ENCODE assay signal across 19 mouse cellular contexts in genomic region chr7:74348318-74348890, GRCm38 (mm10).
DNase-seq lines count a peak whose midpoint lies in the region; ATAC-seq and TF ChIP-seq lines count a peak whose summit lies in the region.
"Had no signal": no experiment of that assay in that cellular context is flagged by ENCODE, and none has a peak within 500 bp of the region (broad histone marks: within the 10 kb centered on the region; RNA-seq: fewer than 3 reads in every experiment).

No protein-coding gene starts in this region.

- 0 out of 2 replicates have a peak, but pooled peaks have one; percentile 29 for ATAC-seq in forebrain, embryonic 15.5 days (replicated peaks)
- no peak for ATAC-seq in forebrain, embryonic 12.5 days (ENCODE audit: low FRiP score)
- no peak for ATAC-seq in hindbrain, embryonic 15.5 days (ENCODE audit: low FRiP score, low read depth)
- ATAC-seq in hindbrain, postnatal 0 days: no peak
- peak; percentile 50; the same call in 1 of the 2 replicates for ATAC-seq in midbrain, embryonic 13.5 days
- peak; percentile 63 for ATAC-seq in midbrain, embryonic 15.5 days (replicated peaks)
- ATAC-seq: activated CD4-positive, CD25-positive, alpha-beta regulatory T cell, adult 4 months; intestine, embryonic 15.5 days; Patski had no signal

- no peak for TF ChIP-seq CTCF in hindbrain, postnatal 0 days (IDR thresholded peaks at IDR 0.05; ENCODE audit: low read depth)

- H3K9ac ChIP-seq in forebrain, embryonic 15.5 days (replicated peaks): no peak overlapping the region
- no peak overlapping the region for H3K9ac ChIP-seq in forebrain, embryonic 12.5 days
- H3K9ac ChIP-seq in hindbrain, embryonic 15.5 days: no peak overlapping the region
- H3K9ac ChIP-seq in hindbrain, postnatal 0 days (replicated peaks; ENCODE audit: low read length): no peak overlapping the region
- no peak overlapping the region for H3K9ac ChIP-seq in midbrain, embryonic 13.5 days (replicated peaks)
- H3K9ac ChIP-seq in midbrain, embryonic 15.5 days: no peak overlapping the region
- H3K9ac ChIP-seq: heart, embryonic 12.5 days; intestine, embryonic 15.5 days had no signal

- no peak overlapping the region for H3K4me2 ChIP-seq in forebrain, embryonic 15.5 days (replicated peaks)
- H3K4me2 ChIP-seq in forebrain, embryonic 12.5 days: no peak overlapping the region
- no peak overlapping the region for H3K4me2 ChIP-seq in hindbrain, embryonic 15.5 days
- H3K4me2 ChIP-seq in hindbrain, postnatal 0 days (ENCODE audit: low read depth, low read length): no peak overlapping the region
- no peak overlapping the region for H3K4me2 ChIP-seq in midbrain, embryonic 13.5 days (replicated peaks)
- no peak overlapping the region for H3K4me2 ChIP-seq in midbrain, embryonic 15.5 days
- H3K4me2 ChIP-seq: heart, embryonic 12.5 days; intestine, embryonic 15.5 days had no signal

- peaks cover 17% of the 10 kb centered on the region; the same call in 1 of the 2 replicates for H3K4me1 ChIP-seq in forebrain, embryonic 15.5 days
- H3K4me1 ChIP-seq in forebrain, embryonic 12.5 days: peaks cover 26% of the 10 kb centered on the region
- H3K4me1 ChIP-seq in hindbrain, embryonic 15.5 days (replicated peaks): peaks cover 29% of the 10 kb centered on the region
- no peaks in the 10 kb centered on the region for H3K4me1 ChIP-seq in hindbrain, postnatal 0 days (ENCODE audit: insufficient read depth, low read length)
- peaks cover 28% of the 10 kb centered on the region for H3K4me1 ChIP-seq in midbrain, embryonic 13.5 days (replicated peaks)
- H3K4me1 ChIP-seq in midbrain, embryonic 15.5 days: peaks cover 18% of the 10 kb centered on the region
- H3K4me1 ChIP-seq: heart, embryonic 12.5 days had no signal

- H3K27ac ChIP-seq in forebrain, embryonic 15.5 days (replicated peaks): 0 out of 2 replicates have a peak overlapping the region, but pooled peaks have one; percentile 34
- no peak overlapping the region for H3K27ac ChIP-seq in forebrain, embryonic 12.5 days
- peak overlapping the region; percentile 30; the same call in 1 of the 2 replicates for H3K27ac ChIP-seq in hindbrain, embryonic 15.5 days (replicated peaks)
- H3K27ac ChIP-seq in hindbrain, postnatal 0 days: no peak overlapping the region
- 0 out of 2 replicates have a peak overlapping the region, but pooled peaks have one; percentile 30 for H3K27ac ChIP-seq in midbrain, embryonic 13.5 days
- peak overlapping the region; percentile 52 for H3K27ac ChIP-seq in midbrain, embryonic 15.5 days
- H3K27ac ChIP-seq: embryonic facial prominence, embryonic 10.5 days; intestine, embryonic 15.5 days had no signal

- no peak for DNase-seq in hindbrain, postnatal 0 days (ENCODE audit: low spot score)
- DNase-seq in urinary bladder, postnatal 10 days (ENCODE audit: low spot score): no peak
- no peak for DNase-seq in cerebellum, adult 18-20 months
- DNase-seq: adrenal gland, postnatal 14 days; cerebellum, adult 11-12 months; cerebellum, adult 9-11 months; gastrocnemius, postnatal 14 days; kidney, adult 18-20 months had no signal

- H3K36me3 ChIP-seq in forebrain, embryonic 15.5 days: no peaks in the 10 kb centered on the region
- no peaks in the 10 kb centered on the region for H3K36me3 ChIP-seq in forebrain, embryonic 12.5 days (replicated peaks)
- H3K36me3 ChIP-seq in hindbrain, embryonic 15.5 days: no peaks in the 10 kb centered on the region
- no peaks in the 10 kb centered on the region for H3K36me3 ChIP-seq in hindbrain, postnatal 0 days (ENCODE audit: insufficient read depth, low read length)
- H3K36me3 ChIP-seq in midbrain, embryonic 13.5 days: no peaks in the 10 kb centered on the region
- no peaks in the 10 kb centered on the region for H3K36me3 ChIP-seq in midbrain, embryonic 15.5 days (replicated peaks)
- H3K36me3 ChIP-seq: embryonic facial prominence, embryonic 10.5 days; intestine, embryonic 15.5 days had no signal

- no peaks in the 10 kb centered on the region for H3K9me3 ChIP-seq in forebrain, embryonic 15.5 days
- H3K9me3 ChIP-seq in forebrain, embryonic 12.5 days: no peaks in the 10 kb centered on the region
- no peaks in the 10 kb centered on the region for H3K9me3 ChIP-seq in hindbrain, embryonic 15.5 days
- no peaks in the 10 kb centered on the region for H3K9me3 ChIP-seq in hindbrain, postnatal 0 days (ENCODE audit: low read length)
- H3K9me3 ChIP-seq in midbrain, embryonic 13.5 days: no peaks in the 10 kb centered on the region
- H3K9me3 ChIP-seq in midbrain, embryonic 15.5 days: no peaks in the 10 kb centered on the region
- H3K9me3 ChIP-seq: embryonic facial prominence, embryonic 10.5 days; heart, embryonic 12.5 days; intestine, embryonic 15.5 days had no signal

- H3K27me3 ChIP-seq in forebrain, embryonic 15.5 days: no peaks in the 10 kb centered on the region
- H3K27me3 ChIP-seq in forebrain, embryonic 12.5 days: no peaks in the 10 kb centered on the region
- H3K27me3 ChIP-seq in hindbrain, embryonic 15.5 days: no peaks in the 10 kb centered on the region
- H3K27me3 ChIP-seq in hindbrain, postnatal 0 days (ENCODE audit: insufficient read depth, low read length): no peaks in the 10 kb centered on the region
- no peaks in the 10 kb centered on the region for H3K27me3 ChIP-seq in midbrain, embryonic 13.5 days
- no peaks in the 10 kb centered on the region for H3K27me3 ChIP-seq in midbrain, embryonic 15.5 days (replicated peaks)
- H3K27me3 ChIP-seq: CH12.LX; heart, embryonic 12.5 days; intestine, embryonic 15.5 days; Patski had no signal

- 60% methylated on average over 7 of the region's 7 CpGs for WGBS in forebrain, embryonic 15.5 days
- WGBS in forebrain, embryonic 12.5 days: 78% methylated on average over 7 of the region's 7 CpGs
- WGBS in hindbrain, embryonic 15.5 days: 70% methylated on average over 7 of the region's 7 CpGs
- 72% methylated on average over 7 of the region's 7 CpGs for WGBS in hindbrain, postnatal 0 days
- WGBS in midbrain, embryonic 13.5 days: 66% methylated on average over 7 of the region's 7 CpGs
- WGBS in midbrain, embryonic 15.5 days: 55% methylated on average over 7 of the region's 7 CpGs

- H3K4me3 ChIP-seq in forebrain, embryonic 15.5 days: no peak overlapping the region
- H3K4me3 ChIP-seq in forebrain, embryonic 12.5 days (replicated peaks): no peak overlapping the region
- no peak overlapping the region for H3K4me3 ChIP-seq in hindbrain, embryonic 15.5 days
- no peak overlapping the region for H3K4me3 ChIP-seq in hindbrain, postnatal 0 days (ENCODE audit: low read length)
- no peak overlapping the region for H3K4me3 ChIP-seq in midbrain, embryonic 13.5 days (replicated peaks)
- H3K4me3 ChIP-seq in midbrain, embryonic 15.5 days: no peak overlapping the region
- H3K4me3 ChIP-seq: embryonic facial prominence, embryonic 10.5 days; heart, embryonic 12.5 days; intestine, embryonic 15.5 days had no signal

Comparison
In these comparisons a context has a peak if more than half of its experiments do, and no peak if none do; other contexts are left out.
1. ATAC-seq: peak in forebrain, embryonic 15.5 days (single experiment), midbrain, embryonic 13.5 days (single experiment) and midbrain, embryonic 15.5 days (single experiment); none in forebrain, embryonic 12.5 days (single experiment), hindbrain, embryonic 15.5 days (single experiment) and hindbrain, postnatal 0 days (single experiment).
2. H3K27ac ChIP-seq: peak in forebrain, embryonic 15.5 days (single experiment), hindbrain, embryonic 15.5 days (single experiment), midbrain, embryonic 13.5 days (single experiment) and midbrain, embryonic 15.5 days (single experiment); none in forebrain, embryonic 12.5 days (single experiment) and hindbrain, postnatal 0 days (single experiment).